Mouse (Mus musculus): ENCODE measurements around the gene H2al3.

H2al3 gene

DNA sequence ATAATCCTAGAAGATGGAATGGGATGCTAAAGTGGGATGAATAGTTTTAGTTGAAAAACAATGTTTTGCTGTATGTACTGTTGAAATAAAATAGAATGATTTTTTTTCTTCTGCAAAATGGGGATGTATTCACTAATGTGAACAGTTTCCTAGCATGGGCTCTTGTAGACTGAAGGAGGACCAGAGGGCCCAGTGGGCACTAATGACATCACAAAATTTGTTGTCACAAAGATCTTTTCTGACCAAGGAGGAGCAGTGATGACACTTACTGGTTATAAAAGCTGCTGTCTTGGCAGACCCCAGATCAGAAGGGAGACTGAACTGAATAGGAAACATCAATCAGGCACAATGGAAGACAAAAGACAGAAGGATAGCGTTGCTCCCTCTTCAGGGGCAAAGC, at the start of gene H2al3:
Gene H2al3 (plus strand): TSS at position 301 of the 400 bp plus-strand sequence.
- no peak for DNase-seq (ENCODE audit: low spot score)

- DNase-seq (ENCODE audit: low spot score), result no peak
Measured at GRCm38 (mm10) chrX:9810101-9810500, 39.4 kb upstream of the H2al3 start.

DNA sequence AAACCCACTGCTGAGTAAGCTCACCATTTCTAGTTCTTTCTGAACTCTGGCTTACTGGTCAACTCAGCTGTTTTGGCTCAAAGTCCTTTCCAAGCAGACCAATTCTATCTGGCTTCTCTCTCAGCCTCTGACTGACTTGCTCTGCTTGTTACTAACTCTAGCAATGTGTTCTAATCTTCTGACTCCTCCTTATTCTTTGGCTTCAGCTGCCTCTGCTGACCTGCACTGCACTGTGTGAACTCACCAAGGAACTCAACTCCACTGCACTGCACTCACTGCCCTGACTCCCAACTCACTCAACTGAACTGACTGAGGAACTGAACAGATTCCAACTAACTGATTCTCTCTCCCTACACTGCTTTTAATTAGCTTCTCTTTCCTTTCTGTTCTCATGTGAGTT, 37.0 kb upstream of the H2al3 start:
- DNase-seq (ENCODE audit: low spot score), result no peak

GRCm38 (mm10) chrX:9834779-9835178, 14.7 kb upstream of the H2al3 start:
- DNase-seq (ENCODE audit: low spot score), result no peak

- no peak for DNase-seq (ENCODE audit: low spot score)
Measured at GRCm38 (mm10) chrX:9846628-9847027, 2.9 kb upstream of the H2al3 start, which contains the start of gene Hypm. Gene Hypm, plus strand, starts transcription at chrX:9846928.

GRCm38 (mm10) chrX:9861859-9862258, 12.4 kb downstream of the H2al3 start:
- no peak for DNase-seq (ENCODE audit: low spot score)

- no peak for DNase-seq (ENCODE audit: low spot score)
Measured at GRCm38 (mm10) chrX:9875519-9875918, 26.0 kb downstream of the H2al3 start.

GRCm38 (mm10) chrX:9885322-9885721, 35.8 kb downstream of the H2al3 start, which contains the start of gene Sytl5:
Gene Sytl5, plus strand, starts transcription at chrX:9885622.
- no peak for DNase-seq (ENCODE audit: low spot score)

Data from urinary bladder, postnatal 10 days (tissue).